Mouse (Mus musculus): ENCODE results near the gene Lcn10.

GRCm38 (mm10) chr2:25682426-25682825 is at the start of gene Lcn10:
- TF ChIP-seq POLR2A (IDR thresholded peaks at IDR 0.05; ENCODE audit: borderline replicate concordance, extremely low read depth, low read depth, low read length) (no peak), CTCF (IDR thresholded peaks at IDR 0.05; ENCODE audit: insufficient read depth, low read length) (no peak)
